Mouse (Mus musculus) forebrain, postnatal 0 days (tissue): Measurements from ENCODE around the gene 3830406C13Rik. TPM values are rescaled to one million over a fixed set of nuclear protein-coding genes. Genes with fewer than 3 reads are reported as not detected.

Source experiments
- ATAC-seq: fragments of 200-750 bp; cut with Nextera tagmentation; 2 replicates; pipeline ENCODE4 v1.8.0; 2017; ENCODE audit warnings: mild to moderate bottlenecking, moderate library complexity
- DNase-seq: peaks from one replicate; pipeline ENCODE4 v3.0.0-alpha.2; 2015
- H3K27ac ChIP-seq: fragments of 300-500 bp; sonication (generic); 2 replicates; pipeline ENCODE4 v1.5.1; 2014; ENCODE audit warnings: low read depth, mild to moderate bottlenecking, antibody characterized with exemption, low read length, moderate library complexity, mixed read lengths
- H3K27me3 ChIP-seq: fragments of 300-500 bp; sonication (generic); 2 replicates; pipeline ENCODE4 v1.6.1; 2014; ENCODE audit warnings: mild to moderate bottlenecking, low read length, mixed read lengths; ENCODE audit not compliant: insufficient read depth
- H3K36me3 ChIP-seq: fragments of 300-500 bp; sonication (generic); 2 replicates; pipeline ENCODE4 v1.6.1; 2014; ENCODE audit warnings: mild to moderate bottlenecking, moderate library complexity; ENCODE audit not compliant: insufficient read depth
- H3K4me1 ChIP-seq: fragments of 300-500 bp; sonication (generic); 2 replicates; pipeline ENCODE4 v1.6.1; 2014; ENCODE audit warnings: antibody characterized with exemption; ENCODE audit not compliant: insufficient read depth
- H3K4me2 ChIP-seq: fragments of 300-500 bp; sonication (generic); 2 replicates; pipeline ENCODE4 v1.6.1; 2014; ENCODE audit warnings: low read depth, mild to moderate bottlenecking, moderate library complexity
- H3K4me3 ChIP-seq: fragments of 300-500 bp; sonication (generic); 2 replicates; pipeline ENCODE4 v1.5.1; 2014; ENCODE audit warnings: low read depth, low read length, mixed read lengths
- H3K9ac ChIP-seq: fragments of 300-500 bp; sonication (generic); 2 replicates; pipeline ENCODE4 v1.6.1; 2014; ENCODE audit warnings: mild to moderate bottlenecking
- H3K9me3 ChIP-seq: fragments of 300-500 bp; sonication (generic); 2 replicates; pipeline ENCODE4 v1.6.1; 2016; ENCODE audit warnings: low read length
- CTCF ChIP-seq: sonication (generic); IDR thresholded peaks from 2 replicates; pipeline ENCODE4 v1.5.1; 2016; ENCODE audit warnings: antibody characterized with exemption, control low read depth, low read depth
- WGBS: fragments of 180-500 bp; shearing (Covaris S2); extraction: QIAGEN DNeasy Blood & Tissue Kit; methylation state at CpG from one replicate; pipeline ENCODE4 v1.1.7; 2014; 5-methylcytosine and 5-hydroxymethylcytosine counted together
- polyA plus RNA-seq: library from polyadenylated mRNA; unstranded; fragments of >200 nt; fragmentation: Nextera tagmentation; extraction: Ambion mirVana; gene quantifications from 2 replicates; pipeline ENCODE4 v1.2.1, GENCODE M21; 2015
- total RNA-seq: library from RNA; depleted of rRNA; stranded (reverse); fragments of >200 nt; gene quantifications from 2 replicates; pipeline ENCODE4 v1.2.3, GENCODE M21; 2014

The 3830406C13Rik gene
- total and polyA plus RNA-seq, 2 experiments from 2014 or later: 27.8 to 39.0 TPM

DNA sequence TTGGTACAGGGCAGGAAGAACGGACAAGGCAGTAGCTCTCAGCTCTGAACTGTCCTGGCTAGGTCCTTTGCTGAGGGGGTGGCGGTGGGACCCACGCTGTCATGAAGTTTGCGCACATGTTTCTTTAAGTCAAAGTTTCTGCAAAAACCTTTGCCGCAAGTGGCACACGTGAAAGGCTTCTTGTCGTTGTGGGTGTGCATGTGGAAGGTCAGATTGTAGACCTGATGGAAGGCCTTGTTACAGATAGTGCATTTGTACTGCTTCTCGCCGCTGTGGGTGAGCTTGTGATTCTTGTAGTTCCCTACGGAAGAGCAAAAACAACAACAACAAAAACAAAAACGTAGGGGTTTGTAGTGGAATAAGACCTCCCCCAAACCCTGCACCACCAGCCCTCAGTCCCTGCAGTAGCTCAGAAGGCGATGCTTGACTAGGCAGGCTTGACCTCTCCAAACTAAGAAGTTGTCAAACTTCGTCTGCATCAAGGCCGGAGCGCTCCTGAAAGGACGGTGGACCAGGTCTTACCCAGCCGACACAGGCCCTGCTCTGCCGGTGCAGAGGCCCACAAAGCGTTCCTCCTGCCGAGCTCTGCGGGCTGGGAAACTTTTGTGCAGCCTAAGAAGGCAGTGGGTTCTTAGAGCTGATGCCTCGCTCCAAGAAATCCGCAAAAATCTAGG lies 58.6 kb downstream of the 3830406C13Rik start:
- H3K27ac ChIP-seq: peak overlapping the region; percentile 87
- ATAC-seq: no peak
- H3K4me1 ChIP-seq: 0 out of 2 replicates have a peak, but pooled peaks cover 2% of the 10 kb centered on the region
- H3K36me3 ChIP-seq: no peaks in the 10 kb centered on the region
- no peaks in the 10 kb centered on the region for H3K9me3 ChIP-seq
- no peak for TF ChIP-seq CTCF
- H3K4me3 ChIP-seq: peak overlapping the region; percentile 42
- 11% methylated on average over 23 of the region's 23 CpGs for WGBS
- peak overlapping the region; percentile 57 for H3K9ac ChIP-seq
- peak overlapping the region; percentile 56 for H3K4me2 ChIP-seq
- DNase-seq: peak; percentile 58
- H3K27me3 ChIP-seq: peaks cover 26% of the 10 kb centered on the region

DNA sequence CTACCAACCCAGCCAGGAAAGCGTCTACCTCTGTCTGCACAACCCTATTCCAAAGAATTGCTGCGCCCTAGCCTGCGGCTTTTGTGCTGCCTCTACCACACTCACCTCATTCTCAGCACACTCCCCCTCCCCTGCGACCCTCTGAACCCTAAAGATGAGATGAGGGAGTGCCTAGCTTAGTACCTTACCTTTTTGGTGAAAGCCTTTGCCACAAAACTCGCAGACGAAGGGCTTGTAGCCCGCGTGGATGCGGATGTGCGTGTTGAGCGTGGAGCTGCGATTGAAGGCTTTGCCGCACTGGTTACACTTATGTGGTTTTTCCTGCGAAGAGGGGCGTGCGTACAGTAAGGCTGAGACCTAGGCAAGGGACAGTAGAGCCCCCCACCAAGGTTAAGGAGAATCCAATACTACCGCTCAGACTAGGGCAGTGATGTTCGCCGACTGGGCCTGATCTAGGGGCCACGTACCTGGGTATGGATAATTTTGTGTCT lies 59.5 kb downstream of the 3830406C13Rik start:
- TF ChIP-seq CTCF: no peak
- 5% methylated on average over 20 of the region's 20 CpGs for WGBS
- Histone ChIP-seq H3K4me3 (peak overlapping the region; percentile 42), H3K27ac (peak overlapping the region; percentile 87), H3K9me3 (no peaks in the 10 kb centered on the region), H3K9ac (peak overlapping the region; percentile 57), H3K36me3 (no peaks in the 10 kb centered on the region), H3K27me3 (peaks cover 32% of the 10 kb centered on the region), H3K4me1 (0 out of 2 replicates have a peak, but pooled peaks cover 2% of the 10 kb centered on the region), H3K4me2 (peak overlapping the region; percentile 56)
- ATAC-seq (no peak), DNase-seq (peak; percentile 69)

DNA sequence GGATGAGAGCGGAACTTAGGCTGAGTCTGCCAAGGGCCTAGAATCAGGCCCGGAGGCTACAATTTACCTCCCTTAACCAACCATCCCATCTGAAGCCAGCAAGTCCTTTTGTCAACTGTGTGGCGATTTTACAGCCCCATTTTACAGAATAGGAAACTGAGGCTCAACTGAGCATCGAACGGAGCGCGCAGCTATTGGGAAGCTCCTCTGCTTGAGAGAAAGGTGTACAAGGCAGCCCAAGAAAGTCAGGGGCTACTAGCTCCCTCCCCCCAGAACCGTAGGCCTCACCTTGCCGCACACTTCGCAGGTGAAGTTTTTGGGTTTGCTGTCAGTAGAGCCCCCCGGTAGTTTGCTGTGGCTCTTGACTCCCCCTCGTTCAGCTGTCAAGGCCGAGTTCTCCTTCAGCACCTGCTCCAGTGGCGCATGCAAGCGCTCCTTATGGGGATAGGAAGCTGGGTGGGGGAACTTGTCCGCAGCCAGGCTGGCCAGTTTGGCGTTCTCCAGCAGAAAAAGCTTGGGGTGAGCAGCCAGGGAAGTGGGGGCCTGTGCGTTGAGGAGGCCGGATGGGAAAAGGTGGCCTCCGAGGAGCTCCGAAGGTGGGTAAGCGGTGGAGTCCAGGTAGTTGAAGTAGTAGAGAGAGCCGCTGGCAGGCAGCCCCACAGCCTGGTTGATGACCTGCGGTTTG lies 60.2 kb downstream of the 3830406C13Rik start:
- peak overlapping the region; percentile 57 for H3K9ac ChIP-seq
- peak; percentile 41 for DNase-seq

DNA sequence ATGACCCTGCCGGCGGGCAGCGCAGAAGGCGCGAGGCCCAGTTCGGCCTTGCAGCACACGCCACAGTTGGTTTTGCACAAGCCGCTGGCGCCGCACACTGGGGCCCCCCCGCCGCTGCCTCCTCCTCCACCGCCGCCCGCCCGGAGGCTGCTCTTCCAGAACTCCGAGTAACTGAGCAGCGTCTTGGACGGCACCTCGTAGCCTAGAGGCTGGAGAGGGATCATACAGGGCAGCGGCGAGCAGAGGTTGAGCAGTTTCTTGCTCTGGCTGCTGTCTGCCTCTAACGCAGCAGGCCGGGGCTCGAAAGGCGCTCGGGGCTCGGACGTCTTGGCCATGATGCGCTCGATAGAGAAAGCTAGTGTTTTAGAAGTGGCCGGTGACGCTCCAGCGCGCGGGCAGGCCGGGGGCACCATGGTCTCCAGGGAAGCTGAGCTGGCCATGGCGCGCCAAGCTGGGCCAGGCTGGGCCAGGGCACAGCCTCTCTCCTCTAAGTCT lies 60.8 kb downstream of the 3830406C13Rik start:
- H3K9ac ChIP-seq: peak overlapping the region; percentile 57
- H3K36me3 ChIP-seq: no peaks in the 10 kb centered on the region
- H3K4me2 ChIP-seq: peak overlapping the region; percentile 56
- TF ChIP-seq CTCF: no peak
- 1% methylated on average over 39 of the region's 39 CpGs for WGBS
- DNase-seq: peak; percentile 63
- peak overlapping the region; percentile 42 for H3K4me3 ChIP-seq
- no peaks in the 10 kb centered on the region for H3K4me1 ChIP-seq
- H3K27me3 ChIP-seq: peaks cover 37% of the 10 kb centered on the region
- peak overlapping the region; percentile 87 for H3K27ac ChIP-seq
- H3K9me3 ChIP-seq: no peaks in the 10 kb centered on the region
- ATAC-seq: 0 out of 2 replicates have a peak, but pooled peaks have one; percentile 11

More for the DNA sequence above, 60.2 kb downstream of the 3830406C13Rik start:
- Histone ChIP-seq H3K27ac (peak overlapping the region; percentile 87), H3K4me3 (peak overlapping the region; percentile 42), H3K27me3 (peaks cover 37% of the 10 kb centered on the region), H3K4me1 (no peaks in the 10 kb centered on the region), H3K4me2 (peak overlapping the region; percentile 56), H3K36me3 (no peaks in the 10 kb centered on the region), H3K9me3 (no peaks in the 10 kb centered on the region)
- 6% methylated on average over 24 of the region's 24 CpGs for WGBS
- no peak for ATAC-seq
- no peak for TF ChIP-seq CTCF

DNA sequence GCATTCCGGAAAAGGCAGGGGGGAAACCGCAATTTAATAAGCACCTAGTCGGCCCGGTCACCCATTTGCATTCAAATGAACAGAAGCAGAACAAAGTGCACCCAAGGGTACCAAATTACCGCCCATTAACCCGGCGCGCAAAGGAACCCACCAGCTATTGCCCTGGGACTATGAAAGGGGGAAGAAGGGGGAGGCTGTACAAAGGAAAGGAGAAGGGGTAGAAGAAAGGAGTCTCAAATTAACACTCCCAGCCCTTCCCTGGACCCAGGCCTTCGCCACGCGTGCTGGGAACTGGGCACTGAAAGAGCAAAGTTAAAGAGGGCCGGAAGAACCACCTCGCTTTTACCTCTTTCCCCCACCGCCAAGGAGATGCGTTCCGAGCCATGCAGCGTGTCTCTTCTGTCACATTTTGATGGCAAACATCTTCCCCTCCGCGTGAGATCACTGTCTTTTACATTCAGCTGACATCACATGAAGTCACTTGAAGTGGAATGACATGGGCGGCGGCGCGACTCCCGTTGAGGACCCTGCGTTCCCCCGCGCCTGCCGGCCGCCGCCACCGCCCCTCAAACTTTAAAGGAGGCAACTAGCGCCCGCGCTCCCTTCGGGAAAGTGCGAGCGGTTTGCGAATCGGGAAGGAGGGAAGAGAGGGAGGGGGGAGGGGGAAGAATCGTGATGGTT lies 61.4 kb downstream of the 3830406C13Rik start:
- DNase-seq (peak; percentile 68), ATAC-seq (peak; percentile 25)
- Histone ChIP-seq H3K36me3 (no peaks in the 10 kb centered on the region), H3K4me3 (peak overlapping the region; percentile 42), H3K27ac (peak overlapping the region; percentile 87), H3K4me2 (peak overlapping the region; percentile 56), H3K27me3 (peaks cover 33% of the 10 kb centered on the region), H3K4me1 (no peaks in the 10 kb centered on the region), H3K9ac (peak overlapping the region; percentile 57), H3K9me3 (no peaks in the 10 kb centered on the region)
- WGBS: under 1% methylated on average over 40 of the region's 40 CpGs
- TF ChIP-seq CTCF: no peak

DNA sequence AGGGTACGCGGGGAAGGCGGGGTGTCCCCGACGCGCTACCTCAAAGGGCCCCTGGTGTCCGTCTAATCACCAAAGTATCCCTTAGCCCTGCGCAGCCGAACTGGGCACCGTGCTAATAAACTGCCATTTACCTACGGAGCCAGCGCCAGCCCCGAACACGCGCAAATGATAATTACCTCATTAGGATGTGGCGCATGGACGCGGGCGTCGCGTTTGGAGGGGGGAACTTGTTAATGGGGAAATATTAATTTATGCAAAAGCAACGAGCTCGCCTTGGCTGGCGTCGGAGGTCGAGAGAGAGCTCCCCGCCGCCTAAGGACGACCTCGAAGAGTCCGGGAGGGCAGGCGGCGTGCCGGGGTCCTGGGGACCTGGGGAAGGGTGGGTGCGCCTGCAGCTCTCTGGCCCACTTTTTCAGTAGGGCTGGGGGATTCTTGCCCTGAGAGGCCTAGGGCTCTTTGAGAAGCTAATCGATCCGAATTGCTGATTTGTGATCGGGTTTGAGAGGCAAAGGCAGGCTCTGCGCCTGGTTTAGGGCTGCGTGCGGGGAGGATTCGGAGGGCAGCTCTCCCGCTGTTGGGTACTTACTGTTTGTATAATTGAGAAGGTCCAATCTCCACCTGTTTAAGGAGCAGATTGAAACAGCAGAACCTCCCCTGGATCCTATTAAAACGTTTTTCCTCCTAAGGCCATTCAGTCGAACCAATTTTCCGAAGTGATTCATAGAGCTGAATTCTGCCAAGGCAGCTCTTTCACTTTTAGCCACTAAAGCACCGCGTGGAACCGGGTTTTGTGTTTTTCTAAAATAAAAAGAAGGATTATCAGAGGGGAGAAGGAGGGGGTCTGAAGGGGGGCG lies 62.3 kb downstream of the 3830406C13Rik start:
- peak overlapping the region; percentile 87 for H3K27ac ChIP-seq
- peak; percentile 13; the same call in 1 of the 2 replicates for ATAC-seq
- peak; percentile 68 for DNase-seq

More for the DNA sequence above, 62.3 kb downstream of the 3830406C13Rik start:
- Histone ChIP-seq H3K4me1 (no peaks in the 10 kb centered on the region), H3K27me3 (peaks cover 33% of the 10 kb centered on the region), H3K36me3 (no peaks in the 10 kb centered on the region), H3K4me3 (peak overlapping the region; percentile 42), H3K4me2 (peak overlapping the region; percentile 56), H3K9me3 (no peaks in the 10 kb centered on the region), H3K9ac (peak overlapping the region; percentile 57)
- TF ChIP-seq CTCF: no peak
- under 1% methylated on average over 50 of the region's 50 CpGs for WGBS
